Mouse (Mus musculus) thymus, postnatal 0 days (tissue): ENCODE measurements around the gene Traf3. TPM values are rescaled to one million over a fixed set of nuclear protein-coding genes. Genes with fewer than 3 reads are reported as not detected.
A peak's percentile ranks its signal among the peaks of the same experiment; 100 is the strongest.

Source experiments
- DNase-seq: peaks from one replicate; pipeline ENCODE4 v3.0.0-alpha.2; 2015; ENCODE audit warnings: low spot score
- polyA plus RNA-seq: library from polyadenylated mRNA; unstranded; fragments of >200 nt; fragmentation: Nextera tagmentation; extraction: Ambion mirVana; gene quantifications from 2 replicates; pipeline ENCODE4 v1.2.1, GENCODE M21; 2015

Traf3 gene
- polyA plus RNA-seq, 1 experiment from 2014 or later = 13.1 TPM

GRCm38 (mm10) chr12:111152981-111153710 is 13.0 kb upstream of the Traf3 start:
- no peak for DNase-seq

GRCm38 (mm10) chr12:111153946-111154345 is 12.2 kb upstream of the Traf3 start:
- DNase-seq = no peak

- no peak for DNase-seq
Measured at GRCm38 (mm10) chr12:111154641-111155040, 11.5 kb upstream of the Traf3 start.

- no peak for DNase-seq
Measured at GRCm38 (mm10) chr12:111155756-111156155, 10.4 kb upstream of the Traf3 start.

- DNase-seq = peak; percentile 77
Measured at GRCm38 (mm10) chr12:111159659-111160428, 6.3 kb upstream of the Traf3 start.

GRCm38 (mm10) chr12:111160871-111161270 is 5.3 kb upstream of the Traf3 start:
- DNase-seq = no peak

- DNase-seq = no peak
Measured at GRCm38 (mm10) chr12:111161943-111162311, 4.2 kb upstream of the Traf3 start.

GRCm38 (mm10) chr12:111162312-111163061 is 3.7 kb upstream of the Traf3 start:
- no peak for DNase-seq

GRCm38 (mm10) chr12:111164310-111164751 is 1.8 kb upstream of the Traf3 start:
- peak; percentile 90 for DNase-seq

GRCm38 (mm10) chr12:111165146-111165812 is 891 bp upstream of the Traf3 start:
- peak; percentile 52 for DNase-seq

- DNase-seq = peak; percentile 35
Measured at GRCm38 (mm10) chr12:111166681-111167289, 615 bp downstream of the Traf3 start.

GRCm38 (mm10) chr12:111168891-111169290 is 2.7 kb downstream of the Traf3 start:
- DNase-seq = no peak

- no peak for DNase-seq
Measured at GRCm38 (mm10) chr12:111178772-111179171, 12.6 kb downstream of the Traf3 start.

GRCm38 (mm10) chr12:111181848-111182247 is 15.7 kb downstream of the Traf3 start:
- no peak for DNase-seq

GRCm38 (mm10) chr12:111182378-111182777 is 16.2 kb downstream of the Traf3 start:
- no peak for DNase-seq

GRCm38 (mm10) chr12:111184476-111184875 is 18.3 kb downstream of the Traf3 start, which contains the start of gene 4930595D18Rik:
Gene 4930595D18Rik (minus strand): TSS chr12:111184491.
- DNase-seq = no peak

- DNase-seq = no peak
Measured at GRCm38 (mm10) chr12:111186986-111187385, 20.8 kb downstream of the Traf3 start.

- no peak for DNase-seq
Measured at GRCm38 (mm10) chr12:111188295-111188694, 22.1 kb downstream of the Traf3 start.

- no peak for DNase-seq
Measured at GRCm38 (mm10) chr12:111190355-111190754, 24.2 kb downstream of the Traf3 start.

GRCm38 (mm10) chr12:111190891-111191290 is 24.7 kb downstream of the Traf3 start:
- DNase-seq = no peak

GRCm38 (mm10) chr12:111192777-111193176 is 26.6 kb downstream of the Traf3 start:
- no peak for DNase-seq
